In the genomic region with DNA sequence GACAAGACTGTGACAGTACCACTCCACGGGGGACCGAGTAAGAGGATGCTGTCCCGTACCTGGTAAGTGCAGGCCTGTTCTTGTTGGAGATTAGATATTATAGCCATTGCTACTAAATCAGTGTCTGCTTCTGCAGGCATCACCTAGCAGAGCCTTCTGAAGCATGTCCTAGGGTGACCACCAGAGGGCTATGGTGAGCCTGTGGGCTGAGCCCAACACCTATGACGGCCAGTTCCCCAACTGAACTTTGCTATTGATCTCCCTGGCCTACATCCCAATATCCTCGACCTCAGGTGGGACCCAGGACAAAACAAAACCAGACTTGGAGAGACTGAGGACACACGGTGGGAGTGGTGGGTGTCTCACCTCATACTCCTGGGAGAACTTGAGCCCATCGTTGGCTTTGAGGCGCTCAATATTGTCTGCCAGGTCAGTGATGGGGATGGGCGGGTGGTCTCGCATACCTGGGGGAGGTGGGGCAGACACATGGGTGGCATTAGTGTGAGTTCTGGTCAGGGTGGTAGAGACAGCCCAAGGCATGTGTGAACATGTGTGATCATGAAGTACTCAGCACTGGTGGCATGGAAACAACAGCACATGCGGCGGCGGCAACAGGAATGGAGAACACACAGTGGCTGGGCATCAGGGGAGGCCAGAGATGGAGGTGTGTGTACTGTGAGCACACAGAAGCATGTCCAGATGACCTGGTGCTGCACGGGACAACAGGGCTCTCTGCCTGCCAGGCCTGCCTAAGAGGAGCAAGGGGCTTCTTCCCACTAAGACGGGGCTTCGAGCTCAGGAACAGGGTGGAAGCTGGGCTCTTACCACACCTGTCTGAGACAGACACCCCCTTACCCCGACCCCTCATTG, we compare ENCODE assay signal across 10 mouse cellular contexts. TPM values are rescaled to one million over a fixed set of nuclear protein-coding genes. Genes with fewer than 3 reads are reported as not detected.
DNase-seq lines count a peak whose midpoint lies in the region; ATAC-seq lines count a peak whose summit lies in the region.
"Had no signal": no experiment of that assay in that cellular context is flagged by ENCODE, and none has a peak within 500 bp of the region (broad histone marks: within the 10 kb centered on the region; RNA-seq: fewer than 3 reads in every experiment).

No protein-coding gene starts in this region.

- H3K9me3 ChIP-seq in liver, embryonic 12.5 days (replicated peaks) = no peaks in the 10 kb centered on the region
- no peaks in the 10 kb centered on the region for H3K9me3 ChIP-seq in hindbrain, embryonic 16.5 days (ENCODE audit: control insufficient read depth, low read length)
- H3K9me3 ChIP-seq: lung, embryonic 15.5 days had no signal

- 62% methylated on average over 17 of the region's 17 CpGs for WGBS in liver, embryonic 12.5 days (ENCODE audit: insufficient replicate concordance)
- 84% methylated on average over 17 of the region's 17 CpGs for WGBS in hindbrain, embryonic 16.5 days

- H3K4me2 ChIP-seq in liver, embryonic 12.5 days = no peak overlapping the region
- no peak overlapping the region for H3K4me2 ChIP-seq in hindbrain, embryonic 16.5 days (ENCODE audit: low read length)
- H3K4me2 ChIP-seq: lung, embryonic 15.5 days had no signal

- ATAC-seq in liver, embryonic 12.5 days = no peak
- 0 out of 2 replicates have a peak, but pooled peaks have one; percentile 50 for ATAC-seq in hindbrain, embryonic 16.5 days
- ATAC-seq: Patski had no signal

- no peak overlapping the region for H3K4me3 ChIP-seq in liver, embryonic 12.5 days
- H3K4me3 ChIP-seq in hindbrain, embryonic 16.5 days (ENCODE audit: low read length) = no peak overlapping the region
- H3K4me3 ChIP-seq: lung, embryonic 15.5 days had no signal

- H3K9ac ChIP-seq in liver, embryonic 12.5 days = no peak overlapping the region
- no peak overlapping the region for H3K9ac ChIP-seq in hindbrain, embryonic 16.5 days (ENCODE audit: low read depth, low read length)
- H3K9ac ChIP-seq: lung, embryonic 15.5 days had no signal

- peaks cover 57% of the 10 kb centered on the region for H3K36me3 ChIP-seq in liver, embryonic 12.5 days
- peaks cover 56% of the 10 kb centered on the region for H3K36me3 ChIP-seq in hindbrain, embryonic 16.5 days (ENCODE audit: control insufficient read depth, insufficient read depth, low read length)

- peak; percentile 57 for DNase-seq in liver
- DNase-seq in cerebellum, adult 9-10 months = peak; percentile 51
- DNase-seq in frontal cortex, adult 2 months (ENCODE audit: extremely low spot score in 1 of 2, low spot score in 1 of 2) = peak; percentile 35 to 80
- DNase-seq in layer of hippocampus, postnatal 14 days (ENCODE audit: low spot score in 2 of 2) = peak; percentile 52 to 63
- peak; percentile 75 for DNase-seq in lung, postnatal 36 days
- peak; percentile 68 for DNase-seq in right cerebral cortex, postnatal 14 days

- peaks cover 13% of the 10 kb centered on the region for H3K4me1 ChIP-seq in liver, embryonic 12.5 days
- no peaks in the 10 kb centered on the region for H3K4me1 ChIP-seq in hindbrain, embryonic 16.5 days (ENCODE audit: control insufficient read depth, insufficient read depth, low read depth, low read length)
- H3K4me1 ChIP-seq: lung, embryonic 15.5 days had no signal

- H3K27me3 ChIP-seq in liver, embryonic 12.5 days (replicated peaks) = no peaks in the 10 kb centered on the region
- H3K27me3 ChIP-seq in hindbrain, embryonic 16.5 days (replicated peaks; ENCODE audit: control insufficient read depth, insufficient read depth, low read length) = no peaks in the 10 kb centered on the region
- H3K27me3 ChIP-seq: lung, embryonic 15.5 days; Patski had no signal

- no peak overlapping the region for H3K27ac ChIP-seq in liver, embryonic 12.5 days
- no peak overlapping the region for H3K27ac ChIP-seq in hindbrain, embryonic 16.5 days (ENCODE audit: low read depth, low read length)
- H3K27ac ChIP-seq: lung, embryonic 15.5 days had no signal

RNA-seq across cellular contexts. Expression of a gene that starts 37.1 kb away (rescaled TPM):
- polyA plus RNA-seq in liver, embryonic 12.5 days (2016; fragmentation: Nextera tagmentation; extraction: Ambion mirVana) = 11.2 and 12.8 TPM in 2 replicates
- polyA plus RNA-seq in frontal cortex, adult 2 months (2012; rRNA removed) = 42.5 and 50.0 TPM in 2 replicates
- 38.5 and 38.6 TPM in 2 replicates for polyA plus RNA-seq in hindbrain, embryonic 16.5 days (2015; fragmentation: Nextera tagmentation; extraction: Ambion mirVana)
- total RNA-seq in layer of hippocampus, postnatal 14 days (2021) = 10 to 100 TPM; 52.6 to 55.7 TPM
